Mouse (Mus musculus) erythroblast, embryonic 14.5 days (primary cell): Measurements from ENCODE around the gene Pgp. TPM values are rescaled to one million over a fixed set of nuclear protein-coding genes. Genes with fewer than 3 reads are reported as not detected.

Experiments used
- H3K27me3 ChIP-seq: 2 replicates; pipeline ENCODE4 v1.6.1; 2012; ENCODE audit warnings: inconsistent platforms; ENCODE audit not compliant: control insufficient read depth
- H3K36me3 ChIP-seq: 2 replicates; pipeline ENCODE4 v1.6.1; 2012; ENCODE audit warnings: mild to moderate bottlenecking, inconsistent platforms; ENCODE audit not compliant: control insufficient read depth
- H3K4me1 ChIP-seq: 2 replicates; pipeline ENCODE4 v1.6.1; 2012; ENCODE audit warnings: inconsistent platforms; ENCODE audit not compliant: control insufficient read depth
- H3K4me3 ChIP-seq: replicated peaks from 2 replicates; pipeline ENCODE3; 2012; ENCODE audit warnings: moderate library complexity, mild to moderate bottlenecking, inconsistent platforms
- H3K9me3 ChIP-seq: 2 replicates; pipeline ENCODE4 v1.6.1; 2012; ENCODE audit warnings: low read length, inconsistent platforms, mixed read lengths; ENCODE audit not compliant: control insufficient read depth
- GATA1 ChIP-seq: IDR thresholded peaks from 2 replicates; pipeline ENCODE4 v1.6.1; 2012; ENCODE audit warnings: low read length, inconsistent platforms, mixed read lengths
- TAL1 ChIP-seq: IDR thresholded peaks from 3 replicates; pipeline ENCODE4 v1.6.1; 2012; ENCODE audit warnings: low read length, inconsistent platforms, mixed read lengths
- polyA plus RNA-seq: library from polyadenylated mRNA; stranded (reverse); fragments of >175 nt; gene quantifications from 2 replicates; pipeline ENCODE4 v1.2.3, GENCODE M21; 2012

Gene Pgp
- polyA plus RNA-seq, 1 experiment = 13.0 TPM

- Histone ChIP-seq H3K36me3 (no peaks in the 10 kb centered on the region), H3K27me3 (peaks cover 78% of the 10 kb centered on the region), H3K9me3 (peaks cover 14% of the 10 kb centered on the region; the same call in 1 of the 2 replicates), H3K4me1 (peaks cover 14% of the 10 kb centered on the region), H3K4me3 (no peak overlapping the region)
- no peak for TF ChIP-seq GATA1
- TF ChIP-seq TAL1 = no peak
Measured at GRCm38 (mm10) chr17:24489265-24490030, 19.3 kb downstream of the Pgp start.

- Histone ChIP-seq H3K9me3 (peaks cover 14% of the 10 kb centered on the region; the same call in 1 of the 2 replicates), H3K4me1 (peaks cover 11% of the 10 kb centered on the region), H3K4me3 (no peak overlapping the region), H3K36me3 (no peaks in the 10 kb centered on the region), H3K27me3 (peaks cover 69% of the 10 kb centered on the region)
- TF ChIP-seq GATA1 (no peak), TAL1 (no peak)
Measured at GRCm38 (mm10) chr17:24490399-24490798, 20.2 kb downstream of the Pgp start.

- Histone ChIP-seq H3K36me3 (no peaks in the 10 kb centered on the region), H3K27me3 (peaks cover 27% of the 10 kb centered on the region), H3K4me1 (no peaks in the 10 kb centered on the region), H3K9me3 (no peaks in the 10 kb centered on the region), H3K4me3 (no peak overlapping the region)
- no peak for TF ChIP-seq GATA1
- no peak for TF ChIP-seq TAL1
Measured at GRCm38 (mm10) chr17:24494627-24495335, 24.6 kb downstream of the Pgp start.

GRCm38 (mm10) chr17:24495443-24495842 lies 25.3 kb downstream of the Pgp start:
- H3K4me1 ChIP-seq = no peaks in the 10 kb centered on the region
- TF ChIP-seq TAL1 = no peak
- no peak for TF ChIP-seq GATA1
- no peak overlapping the region for H3K4me3 ChIP-seq
- no peaks in the 10 kb centered on the region for H3K9me3 ChIP-seq
- no peaks in the 10 kb centered on the region for H3K36me3 ChIP-seq
- H3K27me3 ChIP-seq = peaks cover 20% of the 10 kb centered on the region

- peaks cover 14% of the 10 kb centered on the region for H3K27me3 ChIP-seq
- TF ChIP-seq TAL1 (no peak), GATA1 (no peak)
- H3K4me3 ChIP-seq = no peak overlapping the region
- no peaks in the 10 kb centered on the region for H3K9me3 ChIP-seq
- H3K36me3 ChIP-seq = no peaks in the 10 kb centered on the region
- no peaks in the 10 kb centered on the region for H3K4me1 ChIP-seq
Measured at GRCm38 (mm10) chr17:24496026-24496425, 25.8 kb downstream of the Pgp start.

- Histone ChIP-seq H3K4me1 (peaks cover 7% of the 10 kb centered on the region), H3K9me3 (no peaks in the 10 kb centered on the region), H3K36me3 (no peaks in the 10 kb centered on the region), H3K4me3 (no peak overlapping the region), H3K27me3 (no peaks in the 10 kb centered on the region)
- TF ChIP-seq TAL1 (no peak), GATA1 (no peak)
Measured at GRCm38 (mm10) chr17:24502208-24502607, 32.0 kb downstream of the Pgp start.

- H3K4me1 ChIP-seq = peaks cover 9% of the 10 kb centered on the region
- no peaks in the 10 kb centered on the region for H3K9me3 ChIP-seq
- TF ChIP-seq TAL1 (no peak), GATA1 (no peak)
- H3K27me3 ChIP-seq = no peaks in the 10 kb centered on the region
- H3K36me3 ChIP-seq = peaks cover 16% of the 10 kb centered on the region
- no peak overlapping the region for H3K4me3 ChIP-seq
Measured at GRCm38 (mm10) chr17:24504085-24504484, 33.9 kb downstream of the Pgp start.

GRCm38 (mm10) chr17:24505286-24505955 lies 35.2 kb downstream of the Pgp start:
- Histone ChIP-seq H3K27me3 (no peaks in the 10 kb centered on the region), H3K4me1 (peaks cover 9% of the 10 kb centered on the region), H3K9me3 (no peaks in the 10 kb centered on the region), H3K36me3 (peaks cover 30% of the 10 kb centered on the region), H3K4me3 (no peak overlapping the region)
- TF ChIP-seq TAL1 = no peak
- TF ChIP-seq GATA1 = no peak
